Mouse (Mus musculus) heart, adult 9 months (tissue): Measurements from ENCODE around the gene Prmt7.
A peak's percentile ranks its signal among the peaks of the same experiment; 100 is the strongest.

ENCODE experiments used
- DNase-seq, 2 experiments: peaks; one replicate each; pipeline ENCODE4 v3.0.0; 2022; ENCODE audit warnings: low spot score in 2 of 2

Gene Prmt7

DNA sequence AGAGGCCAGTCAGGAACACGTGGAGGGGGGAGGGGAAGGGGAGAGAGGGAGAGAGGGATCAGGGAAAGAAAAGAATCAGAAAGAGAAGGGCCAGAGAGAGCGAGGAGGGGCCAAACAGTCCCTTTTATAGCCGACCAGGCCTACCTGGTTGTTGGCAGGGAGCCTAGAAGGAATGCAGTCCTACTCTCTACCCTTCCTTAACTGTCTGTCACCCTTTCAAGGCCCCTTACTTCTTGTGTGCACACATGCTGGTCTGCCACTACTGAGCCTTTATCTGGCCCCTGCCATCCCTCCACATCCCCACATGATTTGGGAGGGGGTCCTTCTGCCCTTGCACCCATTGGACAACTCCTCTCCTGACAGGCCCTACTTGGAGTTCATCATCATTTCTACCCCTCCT lies 78.0 kb downstream of the Prmt7 start:
- DNase-seq, result no peak

DNA sequence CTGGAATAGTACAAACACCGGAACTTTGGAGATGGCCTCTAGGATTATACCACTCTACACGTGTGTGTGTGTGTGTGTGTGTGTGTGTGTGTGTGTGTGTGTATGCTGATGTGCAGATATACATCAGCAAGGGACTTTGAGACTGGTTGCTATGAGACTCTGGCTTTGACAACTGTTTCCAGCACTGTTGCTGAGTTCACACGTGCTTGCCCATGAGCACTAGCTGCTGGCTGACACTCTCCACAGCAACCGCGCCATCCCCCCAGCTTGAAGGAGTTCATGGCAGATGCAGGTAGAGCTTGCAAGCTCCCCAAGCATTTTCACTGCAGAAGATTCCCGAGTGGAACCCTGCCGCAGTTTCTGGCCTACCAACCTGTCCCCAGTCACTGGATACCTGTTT lies 78.7 kb downstream of the Prmt7 start:
- DNase-seq, result no peak

DNA sequence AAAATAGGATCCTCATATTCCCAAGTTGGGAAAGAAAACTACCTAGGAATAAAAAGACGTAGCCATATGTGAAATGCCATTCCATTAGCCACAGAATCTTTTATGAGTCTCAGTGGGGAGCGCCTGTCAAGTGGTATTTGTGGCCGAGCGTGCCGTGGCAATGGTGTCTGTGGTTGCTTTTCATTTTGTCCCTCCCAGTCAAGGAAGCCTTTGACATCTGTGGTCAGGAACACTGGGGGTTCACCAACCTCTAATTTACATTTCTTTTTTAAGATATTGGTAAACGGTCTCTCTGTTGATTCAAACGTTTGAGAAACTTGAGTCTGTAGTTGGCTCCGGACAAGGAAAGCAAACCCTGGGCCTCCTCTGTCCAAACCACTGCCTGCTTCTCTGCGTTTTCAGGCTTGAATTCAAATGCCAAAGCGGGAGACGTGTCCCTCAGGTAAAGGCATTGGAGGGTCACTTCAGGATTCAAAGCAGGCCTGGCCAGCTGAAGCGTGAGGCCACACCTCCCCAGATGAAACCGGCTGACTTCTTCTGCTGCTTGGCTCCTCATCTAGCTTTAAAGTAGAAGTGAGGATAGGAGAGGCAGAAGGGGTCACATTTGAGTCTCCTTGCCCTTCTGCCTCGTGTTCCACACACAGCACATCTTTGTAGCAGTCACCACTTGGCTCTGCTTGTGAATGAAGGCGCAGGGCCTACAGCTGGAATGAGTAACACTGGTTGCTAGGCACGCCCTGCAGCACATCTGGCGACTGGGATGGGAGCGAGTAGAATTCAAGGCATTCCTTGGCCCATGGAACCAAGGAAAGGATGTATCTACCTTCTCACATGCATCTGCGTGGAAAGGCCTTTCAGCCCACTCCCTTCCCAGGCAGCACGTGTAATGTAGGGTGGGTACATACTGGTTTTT lies 82.0 kb downstream of the Prmt7 start:
- no peak for DNase-seq

DNA sequence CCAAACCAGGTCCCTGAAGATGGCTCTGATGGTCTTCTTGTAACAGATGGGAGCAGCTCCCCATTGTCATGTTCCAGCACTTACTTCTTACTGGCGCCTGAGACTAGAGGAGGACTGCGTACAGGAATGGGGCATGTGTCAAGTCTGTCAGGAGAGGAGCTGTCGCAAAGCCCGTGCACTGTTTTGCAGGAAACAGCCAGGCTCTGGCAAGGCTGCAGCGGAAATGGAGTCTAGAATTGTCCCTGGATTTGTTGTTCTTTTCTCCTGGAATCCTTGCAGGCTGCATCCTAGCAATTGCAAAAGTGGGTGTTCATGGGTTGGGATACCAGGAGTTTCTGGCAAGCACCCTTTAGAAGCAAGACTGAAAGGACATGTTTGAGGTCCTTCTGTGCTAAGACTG lies 87.5 kb downstream of the Prmt7 start:
- DNase-seq, result peak; percentile 68 to 72

DNA sequence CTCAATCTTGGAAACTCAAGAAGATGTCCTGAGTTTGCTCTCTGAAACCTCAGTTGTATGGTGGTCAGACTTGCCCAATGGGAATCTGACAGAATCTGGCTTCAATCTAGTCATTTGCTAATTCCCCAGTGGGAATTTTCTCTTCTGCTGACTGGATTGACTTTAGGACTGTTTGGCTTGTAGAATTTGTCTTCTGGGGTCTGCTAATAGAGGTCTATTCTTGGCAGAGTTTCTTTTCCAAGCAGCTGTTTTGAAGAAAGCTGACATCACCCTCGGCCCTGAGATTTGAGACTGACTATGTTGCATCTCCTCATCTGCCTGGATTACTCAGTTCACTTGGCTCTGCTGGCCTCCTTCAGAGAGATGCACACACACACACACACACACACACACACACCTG lies 88.1 kb downstream of the Prmt7 start:
- DNase-seq, result peak; percentile 37 to 40

DNA sequence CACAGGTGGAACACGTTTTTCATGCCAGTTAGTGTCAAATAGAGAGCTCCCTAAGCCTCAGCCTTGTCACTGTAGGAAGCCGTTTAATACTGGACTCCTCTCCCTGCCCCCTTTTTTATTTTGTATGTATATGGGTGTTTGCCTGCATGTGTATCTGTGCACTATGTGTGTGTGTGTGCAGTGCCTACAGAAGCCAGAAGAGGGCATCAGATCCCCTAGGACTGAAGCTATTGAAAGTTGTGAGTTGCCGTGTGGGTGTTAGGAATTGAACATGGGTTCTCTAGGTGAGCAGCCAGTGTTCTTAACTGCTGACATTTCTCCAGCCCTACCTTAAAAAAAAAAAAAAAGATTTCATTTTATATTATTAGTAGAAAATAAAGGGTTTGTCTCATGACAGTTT lies 89.0 kb downstream of the Prmt7 start:
- DNase-seq, result no peak

DNA sequence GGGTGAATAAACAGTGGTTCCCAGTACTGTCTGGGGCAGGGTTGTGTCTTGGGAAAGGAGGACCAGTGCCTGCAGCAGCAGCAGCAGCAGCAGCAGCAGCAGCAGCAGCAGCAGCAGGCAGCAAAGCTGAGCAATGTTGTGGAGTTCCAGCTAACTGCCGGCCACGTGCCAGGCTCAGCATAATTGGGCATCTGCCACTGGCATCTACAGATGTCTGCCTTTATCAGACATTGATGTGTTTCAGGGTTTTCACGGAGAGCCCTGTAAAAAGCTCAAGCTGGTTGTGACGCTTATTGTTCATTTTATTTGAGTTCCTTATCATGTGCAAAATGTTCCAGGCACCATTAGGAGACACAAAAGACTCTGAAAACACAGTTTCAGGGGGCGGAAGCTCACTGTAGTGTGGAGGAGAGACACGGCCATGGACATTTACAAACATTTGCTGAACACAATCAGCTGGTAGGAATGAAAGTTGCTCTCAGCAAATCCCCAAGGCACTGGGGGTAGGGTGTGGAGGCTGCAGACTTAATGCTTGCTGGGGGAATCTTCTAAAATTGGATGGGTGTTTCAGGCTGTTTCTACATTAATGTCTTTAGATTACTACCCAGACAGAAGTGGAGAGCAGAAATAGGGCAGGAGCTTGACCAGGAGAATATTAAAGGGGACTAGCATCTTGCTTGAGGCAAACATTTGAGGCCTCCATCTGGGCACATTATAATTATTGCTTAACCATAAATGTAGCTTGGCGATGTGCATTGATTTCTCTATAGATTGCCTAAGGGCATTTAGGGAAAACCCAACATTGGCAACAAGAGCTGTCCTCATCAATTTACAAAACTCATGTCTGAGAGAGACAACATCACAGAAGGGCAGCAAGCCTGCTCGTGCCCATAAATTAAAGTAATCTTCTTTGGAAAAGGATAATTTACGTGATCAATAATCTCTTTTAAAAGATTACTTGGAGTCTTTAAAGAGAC lies 90.3 kb downstream of the Prmt7 start:
- no peak for DNase-seq
